Mouse (Mus musculus) liver, embryonic 11.5 days (tissue): ENCODE results near the gene Abl1. TPM values are rescaled to one million over a fixed set of nuclear protein-coding genes. Genes with fewer than 3 reads are reported as not detected.

ENCODE experiments used
- ATAC-seq: fragments of 200-750 bp; cut with Nextera tagmentation; replicated peaks from 2 replicates; pipeline ENCODE4 v1.8.0; 2017; ENCODE audit warnings: moderate number of reproducible peaks, mild to moderate bottlenecking, moderate TSS enrichment, moderate library complexity; ENCODE audit not compliant: low FRiP score
- DNase-seq: peaks from one replicate; pipeline ENCODE4 v3.0.0-alpha.2; 2017; ENCODE audit warnings: low spot score
- H3K27ac ChIP-seq: fragments of 300-500 bp; sonication (generic); 2 replicates; pipeline ENCODE4 v1.5.1; 2014; ENCODE audit warnings: mild to moderate bottlenecking, low read depth, low read length, control low read depth
- H3K27me3 ChIP-seq: fragments of 300-500 bp; sonication (generic); replicated peaks from 2 replicates; pipeline ENCODE4 v1.6.1; 2014; ENCODE audit warnings: low read length, mixed read lengths; ENCODE audit not compliant: control insufficient read depth, insufficient read depth
- H3K36me3 ChIP-seq: fragments of 300-500 bp; sonication (generic); 2 replicates; pipeline ENCODE4 v1.6.1; 2014; ENCODE audit warnings: mild to moderate bottlenecking, low read length, moderate library complexity, mixed read lengths; ENCODE audit not compliant: control insufficient read depth, insufficient read depth
- H3K4me1 ChIP-seq: fragments of 300-500 bp; sonication (generic); replicated peaks from 2 replicates; pipeline ENCODE4 v1.6.1; 2014; ENCODE audit warnings: low read length, mixed read lengths; ENCODE audit not compliant: control insufficient read depth, insufficient read depth
- H3K4me2 ChIP-seq: fragments of 300-500 bp; sonication (generic); 2 replicates; pipeline ENCODE4 v1.6.1; 2014; ENCODE audit warnings: mild to moderate bottlenecking, control low read depth, moderate library complexity
- H3K4me3 ChIP-seq: fragments of 300-500 bp; sonication (generic); 2 replicates; pipeline ENCODE4 v1.5.1; 2014; ENCODE audit warnings: low read depth, low read length, control low read depth
- H3K9ac ChIP-seq: fragments of 300-500 bp; sonication (generic); 2 replicates; pipeline ENCODE4 v1.6.1; 2014; ENCODE audit warnings: low read depth, low read length, control low read depth
- H3K9me3 ChIP-seq: fragments of 300-500 bp; sonication (generic); 2 replicates; pipeline ENCODE4 v1.6.1; 2016; ENCODE audit warnings: low read length, inconsistent platforms, mixed read lengths; ENCODE audit not compliant: control insufficient read depth
- WGBS: fragments of 180-500 bp; shearing (Covaris S2); extraction: QIAGEN DNeasy Blood & Tissue Kit; methylation state at CpG from one replicate; pipeline ENCODE4 v1.1.7; 2014; 5-methylcytosine and 5-hydroxymethylcytosine counted together
- polyA plus RNA-seq: library from polyadenylated mRNA; unstranded; fragments of >200 nt; fragmentation: Nextera tagmentation; extraction: Ambion mirVana; gene quantifications from 2 replicates; pipeline ENCODE4 v1.2.1, GENCODE M21; 2014

The Abl1 gene
- polyA plus RNA-seq: 26.7 and 28.9 TPM in 2 replicates

DNA sequence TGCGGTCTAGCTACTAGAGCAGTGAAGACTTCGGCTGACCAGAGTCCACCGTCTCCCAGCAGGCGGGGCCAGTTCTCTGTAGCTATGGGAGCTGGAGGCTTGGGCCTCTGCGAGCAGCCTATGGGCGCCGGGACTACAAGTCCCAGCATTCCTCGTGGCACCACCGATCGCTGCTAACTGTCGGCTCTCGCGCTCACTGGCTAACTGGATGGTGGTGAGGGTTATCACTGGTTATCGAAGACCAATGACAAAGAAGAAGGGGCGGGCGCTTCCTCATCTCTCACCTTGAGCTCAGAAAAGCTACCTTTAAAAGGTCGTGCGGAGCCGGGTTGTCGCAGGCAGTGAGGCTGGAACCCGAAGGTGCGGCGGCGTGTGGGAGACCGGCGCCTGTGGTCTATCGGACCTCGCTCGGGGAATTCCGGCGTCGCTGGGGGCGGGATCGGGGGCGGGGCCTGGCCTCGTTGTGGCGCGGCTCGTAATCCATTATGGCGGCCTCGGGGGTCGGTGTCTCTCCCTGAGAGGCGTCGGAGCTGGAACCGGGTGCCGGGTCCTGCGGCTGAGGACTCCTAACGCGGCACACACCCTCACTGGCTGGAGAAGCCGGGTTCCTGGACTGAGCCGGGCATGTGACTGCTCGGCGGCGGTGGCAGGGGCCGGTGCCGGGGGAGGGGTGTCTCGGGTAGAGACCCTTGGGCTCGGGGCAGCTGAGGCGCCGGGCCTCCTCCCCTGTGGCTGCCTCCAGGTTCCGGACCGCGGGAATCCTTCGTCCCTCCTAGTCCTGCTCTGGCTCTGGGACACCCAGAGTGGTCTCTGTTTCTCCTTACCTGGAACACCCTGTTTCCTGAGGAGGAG, at the start of gene Abl1:
Abl1 (plus strand) TSS at position 303 of the 852 bp plus-strand sequence.
- DNase-seq (peak; percentile 96), ATAC-seq (peak; percentile 99)
- H3K4me3 ChIP-seq: peak within 1 kb of the TSS; percentile 89
- under 1% methylated on average over 64 of the region's 64 CpGs for WGBS
- peak within 1 kb of the TSS; percentile 88 for H3K9ac ChIP-seq
- peaks cover 6% of the 10 kb centered on the region for H3K4me1 ChIP-seq
- peak within 1 kb of the TSS; percentile 87 for H3K27ac ChIP-seq
- H3K27me3 ChIP-seq: no peaks in the 10 kb centered on the region
- H3K36me3 ChIP-seq: peaks cover 3% of the 10 kb centered on the region; the same call in 1 of the 2 replicates
- no peaks in the 10 kb centered on the region for H3K9me3 ChIP-seq
- peak within 1 kb of the TSS; percentile 95 for H3K4me2 ChIP-seq

DNA sequence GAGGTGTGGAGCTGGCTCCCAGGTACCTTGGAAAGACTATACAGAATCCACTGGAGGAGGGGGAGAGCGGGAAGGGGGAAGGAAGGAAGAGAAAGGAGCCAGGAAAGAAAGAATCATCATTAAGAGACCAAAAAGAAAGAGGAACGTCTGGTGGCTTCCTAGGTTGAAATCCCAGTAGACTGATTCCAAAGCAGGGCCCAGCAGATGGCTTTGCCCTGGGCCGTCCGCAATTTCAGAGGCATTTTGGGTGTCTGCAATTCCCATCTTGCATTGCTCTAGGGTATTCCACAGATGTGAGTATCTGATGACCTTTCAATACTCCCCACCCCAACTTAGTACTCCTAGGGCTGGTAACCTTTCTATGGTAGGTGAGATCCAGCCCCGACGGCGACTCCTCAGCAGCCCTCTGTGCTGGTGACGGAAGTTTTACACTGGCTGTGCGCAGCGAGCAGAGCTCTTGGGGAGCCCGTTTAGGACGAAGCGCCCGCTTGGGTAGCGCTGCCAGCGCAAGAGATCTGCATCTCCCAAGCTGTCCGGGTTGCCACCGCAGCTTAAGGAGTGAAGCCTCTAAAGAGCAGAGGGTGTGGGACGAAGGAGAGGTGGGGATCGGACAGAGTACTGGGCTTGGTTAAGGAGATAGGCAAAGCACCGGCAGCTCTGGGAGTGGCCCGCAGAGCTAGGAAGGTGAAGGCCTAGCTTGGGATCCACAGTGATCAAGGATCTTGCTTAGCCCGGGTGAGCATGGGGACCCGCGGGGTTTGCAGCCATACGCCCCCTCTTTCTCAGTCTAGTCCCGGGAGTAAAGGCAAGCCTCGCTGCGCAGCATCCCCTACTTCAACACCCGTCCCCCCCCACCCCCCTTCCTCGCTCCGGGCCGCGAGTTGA, 49.4 kb upstream of the Abl1 start:
- ATAC-seq: no peak
- H3K4me3 ChIP-seq: no peak overlapping the region
- H3K9me3 ChIP-seq: no peaks in the 10 kb centered on the region
- no peak for DNase-seq
- H3K4me1 ChIP-seq: peaks cover 4% of the 10 kb centered on the region; the same call in 1 of the 2 replicates
- no peak overlapping the region for H3K27ac ChIP-seq
- H3K27me3 ChIP-seq: peaks cover 100% of the 10 kb centered on the region
- H3K36me3 ChIP-seq: no peaks in the 10 kb centered on the region
- H3K4me2 ChIP-seq: no peak overlapping the region
- no peak overlapping the region for H3K9ac ChIP-seq
- 3% methylated on average over 30 of the region's 34 CpGs for WGBS

DNA sequence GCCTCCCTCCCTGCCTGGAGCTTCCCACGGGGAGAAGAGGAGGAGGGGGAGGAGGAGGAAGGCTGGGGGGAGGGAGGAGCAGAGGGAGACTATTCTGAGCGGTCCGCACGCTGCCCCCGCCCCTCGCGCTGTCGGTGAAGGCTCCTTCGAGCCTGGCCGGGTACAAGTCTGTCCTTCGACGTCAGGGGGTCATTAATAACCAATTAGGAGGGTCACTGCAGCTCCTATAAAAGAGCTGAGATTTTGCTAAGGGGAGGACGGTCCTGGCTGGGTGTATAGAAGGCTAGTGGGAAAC, 48.8 kb upstream of the Abl1 start:
- Histone ChIP-seq H3K4me1 (peaks cover 4% of the 10 kb centered on the region; the same call in 1 of the 2 replicates), H3K9ac (no peak overlapping the region), H3K4me3 (no peak overlapping the region), H3K36me3 (no peaks in the 10 kb centered on the region), H3K27me3 (peaks cover 100% of the 10 kb centered on the region), H3K4me2 (no peak overlapping the region), H3K9me3 (no peaks in the 10 kb centered on the region), H3K27ac (no peak overlapping the region)
- under 1% methylated on average over 13 of the region's 13 CpGs for WGBS
- ATAC-seq (no peak), DNase-seq (no peak)

DNA sequence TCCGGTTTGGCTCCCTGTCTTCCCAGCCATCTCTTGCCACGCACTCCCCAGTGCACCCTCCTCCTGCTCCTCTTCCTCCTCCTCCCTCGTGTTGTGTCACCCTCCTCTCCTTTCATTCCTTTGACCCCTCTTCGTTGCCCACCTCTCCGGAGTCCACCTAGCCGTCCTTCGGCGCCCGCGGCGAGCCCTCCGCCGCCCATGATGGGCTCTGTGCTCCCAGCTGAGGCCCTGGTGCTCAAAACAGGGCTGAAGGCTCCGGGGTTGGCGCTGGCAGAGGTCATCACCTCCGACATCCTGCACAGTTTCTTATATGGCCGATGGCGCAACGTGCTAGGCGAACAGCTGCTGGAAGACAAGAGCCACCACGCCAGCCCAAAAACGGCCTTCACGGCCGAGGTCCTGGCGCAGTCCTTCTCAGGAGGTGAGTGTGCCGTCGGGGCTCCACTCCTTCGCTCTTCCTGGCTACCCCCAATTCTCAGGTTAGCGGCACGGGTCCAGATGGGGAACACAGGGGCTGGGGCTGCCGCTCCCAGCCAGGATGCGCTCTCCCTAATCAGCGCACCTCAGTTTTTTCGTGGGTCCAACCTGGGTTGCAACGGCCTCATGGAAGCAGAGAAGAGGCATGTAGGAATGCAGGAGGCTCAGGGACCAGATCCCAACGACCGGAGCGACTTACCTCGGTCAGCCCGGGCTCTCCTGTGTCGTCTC, 48.1 kb upstream of the Abl1 start, which contains the start of gene Prdm12:
Prdm12 (plus strand) TSS at position 137 of the 708 bp plus-strand sequence.
- Histone ChIP-seq H3K9me3 (no peaks in the 10 kb centered on the region), H3K27me3 (peaks cover 100% of the 10 kb centered on the region), H3K4me1 (peaks cover 4% of the 10 kb centered on the region; the same call in 1 of the 2 replicates), H3K4me2 (no peak within 1 kb of the TSS), H3K27ac (no peak within 1 kb of the TSS), H3K36me3 (no peaks in the 10 kb centered on the region), H3K4me3 (no peak within 1 kb of the TSS), H3K9ac (no peak within 1 kb of the TSS)
- no peak for ATAC-seq
- 3% methylated on average over 41 of the region's 41 CpGs for WGBS
- no peak for DNase-seq

DNA sequence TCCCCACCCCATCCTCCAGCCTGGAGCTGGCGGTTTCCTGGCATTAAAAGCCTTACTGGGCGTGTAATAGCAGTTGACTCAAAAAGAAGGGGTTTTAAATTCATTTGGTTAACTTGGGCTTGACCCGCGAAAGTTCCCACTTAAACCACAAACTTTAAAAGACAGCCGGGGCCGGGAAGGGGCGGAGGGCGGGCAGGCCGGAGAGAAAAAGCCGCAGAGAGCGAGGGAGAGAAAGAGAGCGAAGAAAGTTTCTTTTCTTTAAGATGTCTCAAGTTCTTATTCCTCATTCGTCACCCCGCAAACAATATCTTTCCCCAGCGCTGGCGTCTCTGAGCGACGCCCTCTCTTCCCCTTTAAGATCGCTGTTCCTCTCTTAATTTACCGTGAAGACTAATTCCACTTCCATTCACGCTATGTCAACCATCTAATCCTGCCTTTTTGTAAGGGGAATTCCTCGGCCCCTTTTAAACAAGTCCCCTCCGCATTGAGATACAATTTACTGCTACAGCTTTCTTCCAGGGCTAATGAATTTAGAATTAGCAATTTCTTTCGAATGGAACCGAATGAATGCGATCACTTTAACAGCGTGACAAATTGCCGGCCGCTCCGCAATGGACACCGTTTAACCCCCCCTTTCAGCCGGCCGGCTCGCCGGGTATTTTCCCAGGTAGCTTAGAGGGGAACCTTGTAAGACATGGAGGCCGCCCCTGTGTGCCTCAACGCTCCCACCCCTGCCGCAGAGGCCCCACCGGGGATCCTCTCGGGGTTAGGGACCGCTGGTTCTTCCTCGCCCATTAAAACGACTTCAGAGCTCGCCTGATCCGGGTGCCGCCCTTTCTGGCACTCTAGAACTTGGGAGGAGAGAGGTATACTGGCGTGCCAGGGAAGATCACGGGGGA, 47.3 kb upstream of the Abl1 start:
- Histone ChIP-seq H3K27me3 (peaks cover 97% of the 10 kb centered on the region), H3K4me2 (no peak overlapping the region), H3K4me1 (0 out of 2 replicates have a peak, but pooled peaks cover 4% of the 10 kb centered on the region), H3K9ac (no peak overlapping the region), H3K4me3 (no peak overlapping the region), H3K27ac (no peak overlapping the region), H3K36me3 (no peaks in the 10 kb centered on the region), H3K9me3 (no peaks in the 10 kb centered on the region)
- 2% methylated on average over 48 of the region's 48 CpGs for WGBS
- ATAC-seq: no peak
- DNase-seq: no peak

DNA sequence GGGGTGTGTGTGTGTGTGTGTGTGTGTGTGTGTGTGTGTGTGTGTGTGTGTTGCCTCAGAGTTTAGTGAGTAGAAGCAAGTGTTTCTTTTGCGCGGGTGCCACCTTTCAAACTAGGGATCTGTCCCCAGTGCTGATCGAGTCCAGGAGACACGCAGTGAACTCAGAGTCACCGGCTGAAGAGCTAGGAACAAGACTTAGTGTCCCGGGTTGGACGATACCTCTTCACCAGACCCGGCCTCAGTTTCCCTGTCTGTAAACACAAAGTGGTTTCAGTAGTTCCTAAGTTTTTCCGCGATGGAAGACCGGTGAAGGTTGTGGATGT, 46.7 kb upstream of the Abl1 start:
- H3K9me3 ChIP-seq: no peaks in the 10 kb centered on the region
- H3K4me2 ChIP-seq: no peak overlapping the region
- DNase-seq (no peak), ATAC-seq (no peak)
- H3K27me3 ChIP-seq: peaks cover 97% of the 10 kb centered on the region
- H3K9ac ChIP-seq: no peak overlapping the region
- H3K36me3 ChIP-seq: no peaks in the 10 kb centered on the region
- H3K27ac ChIP-seq: no peak overlapping the region
- H3K4me1 ChIP-seq: 0 out of 2 replicates have a peak, but pooled peaks cover under 1% of the 10 kb centered on the region
- 2% methylated on average over 11 of the region's 11 CpGs for WGBS
- H3K4me3 ChIP-seq: no peak overlapping the region

DNA sequence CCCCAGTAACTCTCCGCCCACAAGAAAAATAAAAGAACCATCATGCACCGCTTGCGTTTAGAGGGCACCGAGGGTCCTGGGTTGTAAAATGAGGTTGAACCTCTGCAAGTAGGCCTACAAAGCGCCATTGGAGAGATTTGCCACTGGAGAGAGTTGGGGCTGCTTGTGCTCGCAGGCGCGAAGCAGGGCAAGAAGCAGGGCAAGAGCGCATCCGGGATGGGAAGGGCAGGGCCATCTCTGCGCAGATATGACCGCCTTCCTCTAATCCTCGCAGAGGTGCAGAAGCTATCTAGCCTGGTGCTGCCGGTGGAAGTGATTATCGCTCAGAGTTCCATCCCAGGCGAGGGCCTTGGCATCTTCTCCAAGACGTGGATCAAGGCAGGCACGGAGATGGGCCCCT, 46.2 kb upstream of the Abl1 start:
- H3K4me2 ChIP-seq: no peak overlapping the region
- H3K27me3 ChIP-seq: peaks cover 96% of the 10 kb centered on the region
- no peaks in the 10 kb centered on the region for H3K36me3 ChIP-seq
- H3K9me3 ChIP-seq: no peaks in the 10 kb centered on the region
- no peak overlapping the region for H3K4me3 ChIP-seq
- WGBS: 6% methylated on average over 18 of the region's 18 CpGs
- no peaks in the 10 kb centered on the region for H3K4me1 ChIP-seq
- no peak for DNase-seq
- no peak for ATAC-seq
- no peak overlapping the region for H3K9ac ChIP-seq
- no peak overlapping the region for H3K27ac ChIP-seq
